In the genomic region with DNA sequence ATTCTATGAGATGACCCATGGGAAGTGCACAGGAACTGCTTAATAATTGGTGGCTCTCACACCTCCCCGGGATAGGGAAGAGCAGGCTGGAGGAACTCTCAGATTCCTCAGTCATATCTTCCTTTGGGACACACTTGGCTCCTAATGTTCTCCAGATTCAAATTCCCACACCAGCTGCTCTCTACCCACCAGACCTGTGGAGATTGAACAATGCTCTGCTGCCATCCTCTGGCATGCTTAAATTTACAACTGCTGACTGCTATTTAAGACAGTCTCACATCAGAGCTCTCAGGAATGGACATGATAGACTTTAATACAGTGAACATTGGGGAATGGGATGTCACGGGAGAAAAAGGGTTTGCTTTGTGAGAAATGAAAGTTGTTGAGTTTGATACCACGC, we compare ENCODE assay signal across 13 mouse cellular contexts.
A peak's percentile ranks its signal among the peaks of the same experiment; 100 is the strongest.
DNase-seq lines count a peak whose midpoint lies in the region; ATAC-seq lines count a peak whose summit lies in the region.
"Had no signal": no experiment of that assay in that cellular context is flagged by ENCODE, and none has a peak within 500 bp of the region (broad histone marks: within the 10 kb centered on the region; RNA-seq: fewer than 3 reads in every experiment).

No protein-coding gene starts in this region.

- H3K27ac ChIP-seq in hindbrain, embryonic 16.5 days (ENCODE audit: low read depth, low read length) = no peak overlapping the region
- H3K27ac ChIP-seq in hindbrain, embryonic 11.5 days (ENCODE audit: low read depth, low read length) = no peak overlapping the region
- H3K27ac ChIP-seq in embryonic facial prominence, embryonic 11.5 days (replicated peaks; ENCODE audit: low read depth, low read length) = no peak overlapping the region
- H3K27ac ChIP-seq: heart, embryonic 13.5 days had no signal

- no peaks in the 10 kb centered on the region for H3K36me3 ChIP-seq in hindbrain, embryonic 16.5 days (ENCODE audit: control insufficient read depth, insufficient read depth, low read length)
- no peaks in the 10 kb centered on the region for H3K36me3 ChIP-seq in hindbrain, embryonic 11.5 days (ENCODE audit: control insufficient read depth, insufficient read depth, low read length)
- H3K36me3 ChIP-seq in embryonic facial prominence, embryonic 11.5 days (replicated peaks; ENCODE audit: control insufficient read depth, insufficient read depth, low read depth, low read length) = no peaks in the 10 kb centered on the region
- H3K36me3 ChIP-seq: heart, embryonic 13.5 days had no signal

- WGBS in hindbrain, embryonic 16.5 days = 77% methylated on average over 3 of the region's 3 CpGs
- WGBS in hindbrain, embryonic 11.5 days = 84% methylated on average over 3 of the region's 3 CpGs
- 72% methylated on average over 3 of the region's 3 CpGs for WGBS in embryonic facial prominence, embryonic 11.5 days

- no peak overlapping the region for H3K9ac ChIP-seq in hindbrain, embryonic 16.5 days (ENCODE audit: low read depth, low read length)
- H3K9ac ChIP-seq in hindbrain, embryonic 11.5 days (ENCODE audit: low read depth, low read length) = no peak overlapping the region
- H3K9ac ChIP-seq in embryonic facial prominence, embryonic 11.5 days (replicated peaks; ENCODE audit: low read length) = no peak overlapping the region
- H3K9ac ChIP-seq: heart, embryonic 13.5 days had no signal

- H3K27me3 ChIP-seq in hindbrain, embryonic 16.5 days (replicated peaks; ENCODE audit: control insufficient read depth, insufficient read depth, low read length) = no peaks in the 10 kb centered on the region
- no peaks in the 10 kb centered on the region for H3K27me3 ChIP-seq in hindbrain, embryonic 11.5 days (ENCODE audit: control insufficient read depth, insufficient read depth, low read length)
- H3K27me3 ChIP-seq in embryonic facial prominence, embryonic 11.5 days (ENCODE audit: control insufficient read depth, insufficient read depth, low read length) = no peaks in the 10 kb centered on the region
- H3K27me3 ChIP-seq: heart, embryonic 13.5 days had no signal

- peak; percentile 74; the same call in 1 of the 2 replicates for ATAC-seq in hindbrain, embryonic 16.5 days
- ATAC-seq in hindbrain, embryonic 11.5 days (ENCODE audit: low FRiP score) = no peak
- ATAC-seq in embryonic facial prominence, embryonic 11.5 days (replicated peaks; ENCODE audit: insufficient number of reproducible peaks, low FRiP score, low TSS enrichment, low read depth) = no peak
- ATAC-seq in inflammation-experienced regulatory T-cells, adult 6 months = no peak
- ATAC-seq in monocyte, adult 5-6 weeks (replicated peaks; ENCODE audit: insufficient number of reproducible peaks, low FRiP score, low TSS enrichment, poor library complexity, severe bottlenecking) = no peak
- ATAC-seq: CD4-positive, CD25-positive, alpha-beta regulatory T cell, adult 4 months had no signal

- no peak overlapping the region for H3K4me2 ChIP-seq in hindbrain, embryonic 16.5 days (ENCODE audit: low read length)
- no peak overlapping the region for H3K4me2 ChIP-seq in hindbrain, embryonic 11.5 days (replicated peaks; ENCODE audit: low read depth, low read length)
- no peak overlapping the region for H3K4me2 ChIP-seq in embryonic facial prominence, embryonic 11.5 days (ENCODE audit: low read depth, low read length)
- H3K4me2 ChIP-seq: heart, embryonic 13.5 days; liver, embryonic 11.5 days; midbrain, embryonic 11.5 days had no signal

- H3K9me3 ChIP-seq in hindbrain, embryonic 16.5 days (ENCODE audit: control insufficient read depth, low read length) = no peaks in the 10 kb centered on the region
- no peaks in the 10 kb centered on the region for H3K9me3 ChIP-seq in hindbrain, embryonic 11.5 days (ENCODE audit: control insufficient read depth, low read length)
- no peaks in the 10 kb centered on the region for H3K9me3 ChIP-seq in embryonic facial prominence, embryonic 11.5 days (replicated peaks; ENCODE audit: control insufficient read depth, low read length)
- H3K9me3 ChIP-seq: heart, embryonic 13.5 days had no signal

- no peak for DNase-seq in hindbrain, embryonic 11.5 days (ENCODE audit: low spot score)
- DNase-seq in embryonic facial prominence, embryonic 11.5 days (ENCODE audit: low spot score) = peak; percentile 23
- peak; percentile 7 to 36 for DNase-seq in layer of hippocampus, postnatal 25 days (ENCODE audit: extremely low spot score in 1 of 2, low spot score in 1 of 2)
- peak; percentile 21 for DNase-seq in right cerebral cortex, postnatal 14 days
- DNase-seq in kidney, adult 8-10 months = no peak
- DNase-seq: kidney, adult 11 months had no signal

- H3K4me1 ChIP-seq in hindbrain, embryonic 16.5 days (ENCODE audit: control insufficient read depth, insufficient read depth, low read depth, low read length) = no peaks in the 10 kb centered on the region
- no peaks in the 10 kb centered on the region for H3K4me1 ChIP-seq in hindbrain, embryonic 11.5 days (replicated peaks; ENCODE audit: control insufficient read depth, insufficient read depth, low read length)
- no peaks in the 10 kb centered on the region for H3K4me1 ChIP-seq in embryonic facial prominence, embryonic 11.5 days (ENCODE audit: control insufficient read depth, insufficient read depth, low read length)
- H3K4me1 ChIP-seq: heart, embryonic 13.5 days had no signal

- no peak overlapping the region for H3K4me3 ChIP-seq in hindbrain, embryonic 16.5 days (ENCODE audit: low read length)
- no peak overlapping the region for H3K4me3 ChIP-seq in hindbrain, embryonic 11.5 days (ENCODE audit: low read depth, low read length)
- no peak overlapping the region for H3K4me3 ChIP-seq in embryonic facial prominence, embryonic 11.5 days (ENCODE audit: low read depth, low read length)
- H3K4me3 ChIP-seq: heart, embryonic 13.5 days had no signal

Comparison
In these comparisons a context has a peak if more than half of its experiments do, and no peak if none do; other contexts are left out.
1. DNase-seq: peak in embryonic facial prominence, embryonic 11.5 days (single experiment), layer of hippocampus, postnatal 25 days (2 of 2) and right cerebral cortex, postnatal 14 days (single experiment); none in hindbrain, embryonic 11.5 days (single experiment) and kidney, adult 8-10 months (0 of 2).